Mouse (Mus musculus) neural tube, embryonic 12.5 days (tissue): Measurements from ENCODE around the gene Pde11a. TPM values are rescaled to one million over a fixed set of nuclear protein-coding genes. Genes with fewer than 3 reads are reported as not detected.

Source experiments
- ATAC-seq: fragments of 200-750 bp; cut with Nextera tagmentation; 2 replicates; pipeline ENCODE4 v1.8.0; 2017; ENCODE audit warnings: low read depth, mild to moderate bottlenecking, moderate TSS enrichment, moderate library complexity; ENCODE audit not compliant: low FRiP score
- H3K27ac ChIP-seq: fragments of 300-500 bp; sonication (generic); 2 replicates; pipeline ENCODE4 v1.5.1; 2016
- H3K27me3 ChIP-seq: fragments of 300-500 bp; sonication (generic); replicated peaks from 2 replicates; pipeline ENCODE4 v1.6.1; 2016; ENCODE audit warnings: mild to moderate bottlenecking
- H3K36me3 ChIP-seq: fragments of 300-500 bp; sonication (generic); 2 replicates; pipeline ENCODE4 v1.6.1; 2016; ENCODE audit warnings: mild to moderate bottlenecking
- H3K4me1 ChIP-seq: fragments of 300-500 bp; sonication (generic); 2 replicates; pipeline ENCODE4 v1.6.1; 2016
- H3K4me2 ChIP-seq: fragments of 300-500 bp; sonication (generic); replicated peaks from 2 replicates; pipeline ENCODE4 v1.6.1; 2016; ENCODE audit warnings: mild to moderate bottlenecking
- H3K4me3 ChIP-seq: fragments of 300-500 bp; sonication (generic); 2 replicates; pipeline ENCODE4 v1.5.1; 2016
- H3K9ac ChIP-seq: fragments of 300-500 bp; sonication (generic); 2 replicates; pipeline ENCODE4 v1.6.1; 2016; ENCODE audit warnings: mild to moderate bottlenecking
- H3K9me3 ChIP-seq: fragments of 300-500 bp; sonication (generic); 2 replicates; pipeline ENCODE4 v1.6.1; 2016; ENCODE audit warnings: mild to moderate bottlenecking
- WGBS: fragments of 180-500 bp; shearing (Covaris S2); methylation state at CpG from one replicate; pipeline ENCODE4 v1.1.7; 2016; 5-methylcytosine and 5-hydroxymethylcytosine counted together
- polyA plus RNA-seq: library from polyadenylated mRNA; unstranded; fragments of >200 nt; fragmentation: Nextera tagmentation; extraction: Ambion mirVana; gene quantifications from 2 replicates; pipeline ENCODE4 v1.2.1, GENCODE M21; 2016

Pde11a gene
- polyA plus RNA-seq, 1 experiment from 2014 or later = 0.48 TPM

DNA sequence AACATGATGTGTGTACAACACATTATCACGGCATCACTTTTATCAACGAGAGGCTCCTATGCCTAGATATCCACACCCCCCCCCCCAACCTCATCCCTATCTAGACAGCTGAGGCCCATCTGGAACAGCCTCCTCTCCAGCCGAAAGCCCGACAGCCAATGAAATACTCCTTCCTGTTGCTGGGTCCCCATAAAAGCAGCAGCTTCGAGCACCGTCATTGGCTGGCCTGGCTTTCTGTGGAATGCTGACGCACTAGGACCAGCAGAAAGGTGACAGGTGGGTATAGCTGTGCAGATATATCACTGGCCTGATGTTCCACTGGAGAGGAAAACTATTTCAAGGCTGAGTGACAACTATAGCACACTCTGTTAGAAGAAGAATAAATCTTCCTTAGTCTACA lies 240.7 kb downstream of the Pde11a start:
- Histone ChIP-seq H3K36me3 (no peaks in the 10 kb centered on the region), H3K9ac (no peak overlapping the region), H3K4me1 (peaks cover 4% of the 10 kb centered on the region), H3K27ac (no peak overlapping the region), H3K9me3 (no peaks in the 10 kb centered on the region), H3K4me2 (no peak overlapping the region), H3K4me3 (no peak overlapping the region), H3K27me3 (no peaks in the 10 kb centered on the region)
- ATAC-seq = no peak
- 60% methylated on average over 7 of the region's 7 CpGs for WGBS

DNA sequence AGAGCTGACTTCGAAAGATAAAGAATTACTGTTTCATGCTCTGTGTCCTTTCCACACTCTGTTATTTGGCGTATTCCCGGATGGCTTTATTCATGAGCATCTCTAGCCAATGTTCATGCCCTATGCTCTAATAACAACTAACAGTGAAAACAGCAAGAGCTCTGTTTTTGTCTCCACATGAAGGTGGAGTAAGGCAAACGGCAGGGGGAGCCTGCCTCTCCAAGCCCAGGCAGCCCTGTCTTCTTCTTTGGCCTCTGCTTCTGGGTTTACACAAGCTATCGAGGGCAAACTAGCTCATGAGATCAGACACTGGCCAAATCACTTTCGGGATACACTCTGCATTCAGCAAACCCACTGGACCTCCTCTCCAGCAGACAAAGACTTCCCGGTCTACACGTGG lies 241.3 kb downstream of the Pde11a start:
- Histone ChIP-seq H3K9ac (no peak overlapping the region), H3K4me1 (peaks cover 4% of the 10 kb centered on the region), H3K4me3 (no peak overlapping the region), H3K27me3 (no peaks in the 10 kb centered on the region), H3K27ac (no peak overlapping the region), H3K4me2 (no peak overlapping the region), H3K9me3 (no peaks in the 10 kb centered on the region), H3K36me3 (no peaks in the 10 kb centered on the region)
- WGBS = 73% methylated on average over 8 of the region's 8 CpGs
- no peak for ATAC-seq

DNA sequence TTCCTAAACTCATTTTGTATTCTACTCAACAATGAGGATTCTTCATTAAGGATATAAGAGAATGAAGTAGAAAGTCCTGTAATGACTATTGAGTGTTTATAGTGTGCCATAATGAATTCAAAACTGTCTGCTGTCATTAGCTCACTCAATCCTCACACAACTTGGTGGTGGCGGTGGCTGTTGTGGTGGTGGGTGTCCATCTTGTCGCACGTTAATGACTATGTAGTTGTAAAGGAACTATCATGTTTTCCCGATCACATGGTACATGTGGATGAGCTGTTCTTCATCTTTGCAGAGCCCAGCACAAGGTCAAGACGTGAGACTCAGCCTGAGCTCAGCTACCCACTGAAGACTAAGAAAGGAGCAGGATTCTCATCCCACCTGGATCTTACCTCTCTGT lies 242.7 kb downstream of the Pde11a start:
- no peak overlapping the region for H3K9ac ChIP-seq
- no peak overlapping the region for H3K4me3 ChIP-seq
- no peak for ATAC-seq
- H3K27me3 ChIP-seq = no peaks in the 10 kb centered on the region
- H3K27ac ChIP-seq = no peak overlapping the region
- no peaks in the 10 kb centered on the region for H3K9me3 ChIP-seq
- 96% methylated on average over 5 of the region's 5 CpGs for WGBS
- H3K4me1 ChIP-seq = no peaks in the 10 kb centered on the region
- no peak overlapping the region for H3K4me2 ChIP-seq
- H3K36me3 ChIP-seq = no peaks in the 10 kb centered on the region

DNA sequence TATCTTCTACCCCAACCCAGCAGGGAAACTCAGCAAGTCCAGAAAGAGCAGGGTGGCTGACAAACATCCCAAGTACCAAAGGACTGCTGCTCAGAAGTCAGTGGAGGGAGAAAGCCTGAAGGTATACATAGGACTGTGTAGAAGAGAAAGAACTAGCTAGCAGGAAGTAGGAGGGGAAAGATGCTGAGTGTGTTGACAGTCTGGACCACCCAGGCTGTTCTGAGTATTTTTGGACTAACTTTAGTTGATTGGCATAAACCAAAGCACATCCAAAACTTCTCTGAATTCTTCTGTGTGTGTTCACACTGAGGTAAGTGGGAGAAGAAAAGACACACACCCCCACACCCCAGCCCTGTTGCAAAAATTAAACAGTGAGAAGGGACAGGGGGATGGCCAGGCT lies 248.1 kb downstream of the Pde11a start:
- no peaks in the 10 kb centered on the region for H3K27me3 ChIP-seq
- no peaks in the 10 kb centered on the region for H3K4me1 ChIP-seq
- H3K9ac ChIP-seq = no peak overlapping the region
- H3K9me3 ChIP-seq = no peaks in the 10 kb centered on the region
- no peak overlapping the region for H3K27ac ChIP-seq
- no peak overlapping the region for H3K4me2 ChIP-seq
- no peak overlapping the region for H3K4me3 ChIP-seq
- H3K36me3 ChIP-seq = no peaks in the 10 kb centered on the region
- ATAC-seq = no peak

DNA sequence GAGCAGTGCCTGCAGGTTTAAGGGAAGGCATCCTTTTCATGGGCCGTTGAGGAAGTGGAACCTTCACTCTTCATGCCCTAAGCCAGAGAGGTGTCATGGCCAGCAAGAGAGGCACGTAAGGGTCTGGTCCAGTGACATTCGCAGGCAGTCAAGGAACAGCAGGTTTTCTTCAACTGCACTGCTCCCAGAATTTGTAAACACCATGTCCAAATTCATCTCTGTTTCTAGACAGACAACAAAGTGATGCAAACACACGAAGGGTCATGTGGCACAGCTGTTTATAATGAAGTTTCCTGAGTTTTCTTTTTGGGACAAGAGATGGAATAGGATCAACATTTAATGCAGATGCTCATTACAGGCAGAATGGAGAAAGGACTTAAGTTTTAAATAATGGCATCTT lies 249.7 kb downstream of the Pde11a start:
- ATAC-seq = no peak
- Histone ChIP-seq H3K4me2 (no peak overlapping the region), H3K9me3 (no peaks in the 10 kb centered on the region), H3K4me1 (no peaks in the 10 kb centered on the region), H3K36me3 (no peaks in the 10 kb centered on the region), H3K4me3 (no peak overlapping the region), H3K27ac (no peak overlapping the region), H3K27me3 (no peaks in the 10 kb centered on the region), H3K9ac (no peak overlapping the region)
- WGBS = 85% methylated on average over 4 of the region's 4 CpGs

DNA sequence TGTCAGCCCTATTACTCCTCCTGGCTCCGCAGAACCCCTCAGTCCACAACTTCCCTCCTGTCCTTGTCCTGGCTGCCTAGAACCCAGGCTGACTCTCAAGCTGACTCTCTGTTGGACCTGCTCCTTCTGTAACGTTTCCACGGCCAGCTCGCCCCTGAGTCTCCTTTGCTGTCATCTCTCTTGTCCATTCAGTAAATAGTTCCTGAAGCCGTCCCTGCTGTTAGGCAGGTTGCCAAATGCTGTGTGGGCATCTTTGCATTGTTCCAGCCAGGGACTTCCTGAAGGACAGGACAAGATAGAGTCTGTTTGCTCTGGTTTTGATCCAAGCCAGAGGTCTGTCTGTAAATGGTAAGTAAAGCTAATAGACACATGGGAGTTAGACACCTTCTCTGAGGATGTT lies 250.2 kb downstream of the Pde11a start:
- Histone ChIP-seq H3K27ac (no peak overlapping the region), H3K4me1 (no peaks in the 10 kb centered on the region), H3K4me2 (no peak overlapping the region), H3K36me3 (no peaks in the 10 kb centered on the region), H3K9me3 (no peaks in the 10 kb centered on the region), H3K9ac (no peak overlapping the region), H3K27me3 (no peaks in the 10 kb centered on the region), H3K4me3 (no peak overlapping the region)
- no peak for ATAC-seq
- WGBS = 85% methylated on average over 5 of the region's 5 CpGs

DNA sequence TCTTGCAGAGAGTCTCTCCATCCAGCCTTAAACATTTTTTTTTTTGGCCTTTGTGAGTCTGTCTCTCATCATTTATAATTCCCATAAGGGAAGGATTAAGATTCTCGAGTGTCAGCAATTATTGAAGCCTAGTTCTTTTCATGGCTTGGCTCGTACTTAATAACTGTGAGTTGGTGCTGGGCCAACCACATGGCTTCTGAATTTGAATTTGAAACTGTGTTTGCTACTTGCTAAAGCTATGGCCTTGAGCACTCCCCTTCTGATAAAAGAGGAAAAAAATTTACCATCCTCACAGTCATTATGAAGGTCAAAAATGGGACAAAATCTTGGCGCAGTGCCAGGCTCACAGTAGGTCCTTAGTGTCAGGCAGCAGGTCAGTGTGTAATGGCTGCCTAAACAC lies 251.4 kb downstream of the Pde11a start:
- Histone ChIP-seq H3K36me3 (no peaks in the 10 kb centered on the region), H3K27ac (no peak overlapping the region), H3K4me1 (no peaks in the 10 kb centered on the region), H3K27me3 (no peaks in the 10 kb centered on the region), H3K4me3 (no peak overlapping the region), H3K9me3 (no peaks in the 10 kb centered on the region), H3K9ac (no peak overlapping the region), H3K4me2 (no peak overlapping the region)
- WGBS = 61% methylated on average over 3 of the region's 3 CpGs
- ATAC-seq = no peak

DNA sequence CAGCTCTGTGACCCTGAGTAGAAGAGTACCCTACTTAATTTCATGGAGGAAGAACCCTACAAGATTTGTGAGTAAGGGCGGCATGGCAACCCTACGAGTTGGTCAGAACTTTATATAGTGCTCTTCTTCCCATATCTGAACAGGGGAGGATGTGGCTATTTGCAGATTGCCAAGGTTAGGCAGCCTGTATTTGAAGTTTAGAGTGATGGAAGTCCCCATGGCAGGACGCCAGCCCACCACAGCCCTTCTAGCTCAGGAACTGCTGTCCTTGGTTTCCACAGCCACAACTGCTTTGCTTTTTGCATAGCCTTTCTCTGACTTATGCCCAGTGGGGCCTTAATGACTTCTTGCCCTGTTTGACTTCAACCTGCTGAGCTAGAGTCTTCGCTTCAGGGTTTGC lies 253.6 kb downstream of the Pde11a start:
- no peaks in the 10 kb centered on the region for H3K36me3 ChIP-seq
- no peaks in the 10 kb centered on the region for H3K9me3 ChIP-seq
- no peak overlapping the region for H3K9ac ChIP-seq
- ATAC-seq = no peak
- 85% methylated on average over 4 of the region's 4 CpGs for WGBS
- no peak overlapping the region for H3K27ac ChIP-seq
- no peak overlapping the region for H3K4me3 ChIP-seq
- H3K4me2 ChIP-seq = no peak overlapping the region
- H3K4me1 ChIP-seq = no peaks in the 10 kb centered on the region; the same call in 1 of the 2 replicates
- H3K27me3 ChIP-seq = no peaks in the 10 kb centered on the region

DNA sequence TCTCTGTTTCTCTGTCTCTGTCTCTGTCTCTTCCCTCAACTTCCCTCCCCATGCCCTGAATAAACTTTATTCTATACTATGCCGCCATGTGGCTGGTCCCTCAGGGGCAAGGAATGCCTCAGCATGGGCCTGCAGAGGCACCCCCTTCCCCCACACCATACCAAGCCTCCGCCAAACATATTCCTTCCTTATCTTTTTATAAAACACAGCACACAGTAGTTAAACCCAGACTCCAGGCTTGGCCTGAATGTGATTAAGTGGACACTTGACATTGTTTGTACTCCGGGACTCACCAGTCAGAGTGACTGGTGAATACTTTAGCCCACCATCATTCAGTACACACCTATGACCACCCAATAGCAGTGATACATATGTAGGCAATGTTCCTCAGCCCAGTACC lies 254.7 kb downstream of the Pde11a start:
- Histone ChIP-seq H3K9me3 (no peaks in the 10 kb centered on the region), H3K27ac (no peak overlapping the region), H3K9ac (no peak overlapping the region), H3K36me3 (no peaks in the 10 kb centered on the region), H3K27me3 (no peaks in the 10 kb centered on the region), H3K4me1 (no peaks in the 10 kb centered on the region; the same call in 1 of the 2 replicates), H3K4me2 (no peak overlapping the region), H3K4me3 (no peak overlapping the region)
- ATAC-seq = no peak
- WGBS = 87% methylated on average over 3 of the region's 3 CpGs

DNA sequence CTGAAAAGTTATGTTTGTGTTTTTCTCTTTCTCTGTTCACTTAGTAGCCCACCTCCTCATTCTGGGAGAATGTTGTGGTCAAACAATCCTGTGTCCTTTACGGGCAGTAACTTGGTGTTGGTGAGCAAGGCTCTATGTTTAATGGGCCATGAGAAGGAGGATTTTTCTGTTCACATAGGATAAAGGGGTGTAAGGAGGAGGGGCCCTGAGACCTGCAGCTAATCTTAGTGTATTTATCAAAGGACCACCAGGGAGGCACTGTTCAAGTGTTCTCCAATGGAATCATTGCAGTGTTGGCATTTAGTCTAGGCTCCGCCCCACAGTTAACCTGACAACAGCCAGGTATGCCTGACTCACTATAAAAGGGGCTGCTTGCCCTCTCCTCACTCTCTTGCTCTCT lies 255.2 kb downstream of the Pde11a start:
- Histone ChIP-seq H3K4me1 (no peaks in the 10 kb centered on the region; the same call in 1 of the 2 replicates), H3K4me3 (no peak overlapping the region), H3K36me3 (no peaks in the 10 kb centered on the region), H3K27ac (no peak overlapping the region), H3K4me2 (no peak overlapping the region), H3K9me3 (no peaks in the 10 kb centered on the region), H3K27me3 (no peaks in the 10 kb centered on the region), H3K9ac (no peak overlapping the region)
- ATAC-seq = no peak
- 85% methylated on average over 2 of the region's 2 CpGs for WGBS

DNA sequence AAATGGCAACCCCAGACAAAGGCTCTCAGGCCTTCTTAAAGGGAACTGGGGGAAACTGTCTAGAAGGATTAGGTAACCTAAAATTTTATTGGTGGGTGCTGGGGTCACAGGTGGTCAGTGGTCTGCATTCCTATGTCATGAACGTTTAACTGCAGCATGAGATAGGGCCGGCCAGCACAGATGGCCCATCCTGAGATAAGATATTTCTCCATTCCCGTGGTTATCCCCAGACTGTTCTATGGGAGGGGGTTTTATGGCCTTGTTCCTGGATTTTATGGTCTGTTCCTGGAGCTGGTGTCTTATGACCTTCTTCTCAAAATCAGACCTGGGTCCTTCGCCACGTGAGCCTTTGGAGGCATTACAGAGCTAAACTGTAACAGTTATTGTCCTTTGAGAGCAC lies 256.6 kb downstream of the Pde11a start:
- H3K9me3 ChIP-seq = no peaks in the 10 kb centered on the region
- H3K9ac ChIP-seq = no peak overlapping the region
- H3K4me2 ChIP-seq = no peak overlapping the region
- H3K4me1 ChIP-seq = no peaks in the 10 kb centered on the region; the same call in 1 of the 2 replicates
- H3K27ac ChIP-seq = no peak overlapping the region
- no peak overlapping the region for H3K4me3 ChIP-seq
- ATAC-seq = no peak
- no peaks in the 10 kb centered on the region for H3K27me3 ChIP-seq
- no peaks in the 10 kb centered on the region for H3K36me3 ChIP-seq
- 45% methylated on average over 5 of the region's 5 CpGs for WGBS

DNA sequence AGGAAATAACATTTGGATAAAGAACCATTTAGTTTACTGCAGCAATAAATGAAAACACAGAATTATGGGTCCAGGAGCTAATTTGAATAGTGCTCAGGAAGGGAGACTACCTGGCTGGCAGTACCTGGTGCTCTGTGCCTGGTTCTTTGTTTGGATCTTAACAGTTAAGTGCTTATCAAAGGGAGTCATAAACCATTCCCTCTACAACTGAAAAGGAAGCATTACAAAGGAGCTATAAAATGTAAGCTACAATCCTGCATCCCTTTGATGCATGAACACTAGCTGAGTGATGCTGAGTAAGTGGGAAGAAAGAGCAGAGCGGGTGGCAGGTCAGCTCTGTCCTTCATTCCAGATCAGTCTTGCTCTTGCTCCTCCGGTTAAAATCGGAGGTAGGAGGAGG lies 258.0 kb downstream of the Pde11a start:
- no peaks in the 10 kb centered on the region; the same call in 1 of the 2 replicates for H3K4me1 ChIP-seq
- no peaks in the 10 kb centered on the region for H3K9me3 ChIP-seq
- no peak for ATAC-seq
- no peak overlapping the region for H3K4me3 ChIP-seq
- no peaks in the 10 kb centered on the region for H3K27me3 ChIP-seq
- no peak overlapping the region for H3K4me2 ChIP-seq
- H3K9ac ChIP-seq = no peak overlapping the region
- H3K27ac ChIP-seq = no peak overlapping the region
- WGBS = 12% methylated on average over 3 of the region's 3 CpGs
- no peaks in the 10 kb centered on the region for H3K36me3 ChIP-seq

DNA sequence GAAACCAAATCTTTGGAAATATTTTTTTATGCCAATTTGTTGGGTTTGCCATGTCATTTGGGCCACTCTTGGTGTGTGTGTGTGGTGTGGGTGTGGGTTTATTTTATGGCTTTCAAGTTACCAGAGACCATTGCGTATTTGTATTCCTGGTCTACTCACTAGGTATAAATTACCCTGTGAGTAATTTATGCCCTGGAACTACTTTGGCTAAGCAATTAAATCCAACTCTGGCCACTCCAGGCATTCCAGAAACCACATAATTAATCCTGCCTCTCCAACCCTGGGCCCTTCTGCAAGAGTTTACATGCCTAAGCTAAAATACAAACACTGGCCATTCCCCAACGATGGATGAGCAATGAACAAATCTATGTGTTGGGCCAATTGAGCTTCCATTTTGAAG lies 261.7 kb downstream of the Pde11a start:
- Histone ChIP-seq H3K9me3 (no peaks in the 10 kb centered on the region), H3K4me1 (no peaks in the 10 kb centered on the region; the same call in 1 of the 2 replicates), H3K4me3 (no peak overlapping the region), H3K9ac (no peak overlapping the region), H3K4me2 (no peak overlapping the region), H3K27me3 (no peaks in the 10 kb centered on the region), H3K27ac (no peak overlapping the region), H3K36me3 (no peaks in the 10 kb centered on the region)
- WGBS = 45% methylated on average over 2 of the region's 2 CpGs
- no peak for ATAC-seq
